Mouse (Mus musculus): ENCODE measurements around the gene Cd180.

DNA sequence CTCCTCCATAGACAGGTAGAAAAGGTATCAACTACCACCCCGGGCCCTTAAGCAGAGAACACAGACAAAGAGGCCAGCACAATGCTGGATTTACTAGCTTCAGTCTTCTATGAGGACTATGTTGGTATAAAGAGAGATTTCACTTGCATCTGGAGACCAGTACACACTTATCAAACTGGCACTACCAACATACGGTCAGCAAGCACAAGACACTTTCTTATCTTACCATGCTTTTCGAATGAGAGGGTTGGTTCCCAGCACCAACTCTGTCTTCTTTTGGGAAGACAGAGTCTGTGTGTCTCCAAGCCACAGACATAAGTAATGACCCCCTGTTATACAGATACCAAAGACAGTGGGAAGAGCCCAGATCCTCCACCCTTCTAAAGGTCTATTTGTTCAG, 85.5 kb downstream of the Cd180 start:
- TF ChIP-seq CTCF (IDR thresholded peaks at IDR 0.05; ENCODE audit: low read depth) (no peak), EP300 (IDR thresholded peaks at IDR 0.05; ENCODE audit: low read depth) (peak; percentile 66)

Measured in liver, postnatal 0 days (tissue).